Mouse (Mus musculus) myocyte (in vitro differentiated cells): ENCODE measurements at regions not wholly inside any gene's neighbourhood (a gene's known extent, or its start where the extent isn't known, plus 50 kb on each side); places are given as distances from the start of the nearest gene placed in this dataset.

ENCODE experiments used
- CEBPB ChIP-seq: IDR thresholded peaks from 2 replicates; pipeline ENCODE4 v1.6.1; 2011; ENCODE audit warnings: mild to moderate bottlenecking, moderate library complexity; ENCODE audit not compliant: poor library complexity, insufficient read depth, severe bottlenecking
- E2F4 ChIP-seq: IDR thresholded peaks from one replicate; pipeline ENCODE4 v1.6.1; 2011; ENCODE audit warnings: mild to moderate bottlenecking, control low read depth, moderate library complexity; ENCODE audit not compliant: insufficient read depth
- MAX ChIP-seq: IDR thresholded peaks from one replicate; pipeline ENCODE4 v1.6.1; 2011; ENCODE audit warnings: low read depth, mild to moderate bottlenecking, control low read depth
- MYOD1 ChIP-seq, 3 experiments: IDR thresholded peaks; one replicate each; pipeline ENCODE4 v1.6.1; 2011; ENCODE audit warnings: control low read depth in 2 of 3, low read depth in 2 of 3, mild to moderate bottlenecking in 2 of 3, moderate library complexity in 1 of 3; ENCODE audit not compliant: insufficient read length in 2 of 3, control insufficient read depth in 1 of 3
- MYOG ChIP-seq, 3 experiments: IDR thresholded peaks; one replicate each; pipeline ENCODE4 v1.6.1; 2011; ENCODE audit warnings: control low read depth in 2 of 3, low read depth in 2 of 3, mild to moderate bottlenecking in 2 of 3; ENCODE audit not compliant: insufficient read length in 2 of 3, control insufficient read depth in 1 of 3, insufficient read depth in 1 of 3
- POLR2A ChIP-seq: IDR thresholded peaks from one replicate; pipeline ENCODE4 v1.6.1; 2011; ENCODE audit warnings: low read depth, mild to moderate bottlenecking, control low read depth, moderate library complexity; ENCODE audit not compliant: insufficient read length
- POLR2AphosphoS2 ChIP-seq: IDR thresholded peaks from one replicate; pipeline ENCODE4 v1.6.1; 2011; ENCODE audit warnings: low read depth, control low read depth; ENCODE audit not compliant: insufficient read length
- TCF12 ChIP-seq: IDR thresholded peaks from one replicate; pipeline ENCODE4 v1.6.1; 2011; ENCODE audit warnings: mild to moderate bottlenecking, control low read depth; ENCODE audit not compliant: poor library complexity, insufficient read depth, severe bottlenecking
- TCF3 ChIP-seq: IDR thresholded peaks from one replicate; pipeline ENCODE4 v1.6.1; 2011; ENCODE audit warnings: low read depth, control low read depth; ENCODE audit not compliant: insufficient read length
- USF1 ChIP-seq: IDR thresholded peaks from one replicate; pipeline ENCODE4 v1.6.1; 2011; ENCODE audit warnings: low read depth, mild to moderate bottlenecking, control low read depth, moderate library complexity

DNA sequence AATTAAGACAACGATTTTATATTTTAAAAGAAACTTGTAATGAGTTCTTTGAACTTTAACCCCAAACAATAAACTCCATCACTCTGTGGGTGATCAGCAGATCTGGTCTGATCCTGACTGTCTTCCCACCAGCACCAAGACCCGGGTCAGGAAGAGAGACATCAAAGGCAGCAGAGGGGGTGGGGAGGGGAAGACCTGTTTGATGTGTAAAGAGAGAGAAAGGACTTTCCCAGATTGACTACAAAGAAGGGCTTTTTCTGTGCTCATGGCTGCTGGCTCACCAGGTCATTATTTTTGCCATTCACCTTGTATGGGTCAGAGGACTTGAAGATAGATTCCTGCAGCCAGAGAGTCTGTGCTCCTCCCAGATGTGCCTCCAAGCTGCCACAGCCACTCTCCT is 177.4 kb upstream of the Bmper start:
- TF ChIP-seq POLR2AphosphoS2 (no peak), POLR2A (no peak), MAX (no peak), CEBPB (no peak), TCF12 (no peak), E2F4 (no peak), MYOD1 (IDR thresholded peaks at IDR 0.05; ENCODE audit: control insufficient read depth in 1 of 3, insufficient read length in 2 of 3, low read depth in 2 of 3) (no peak), USF1 (no peak), MYOG (IDR thresholded peaks at IDR 0.05; ENCODE audit: control insufficient read depth in 1 of 3, insufficient read depth in 1 of 3, insufficient read length in 2 of 3, low read depth in 2 of 3) (no peak), TCF3 (no peak)
